Mouse (Mus musculus): ENCODE data around the gene Lpcat2. TPM values are rescaled to one million over a fixed set of nuclear protein-coding genes. Genes with fewer than 3 reads are reported as not detected.

The Lpcat2 gene
- polyA plus RNA-seq, 1 experiment from 2014 or later: 6.8 TPM

DNA sequence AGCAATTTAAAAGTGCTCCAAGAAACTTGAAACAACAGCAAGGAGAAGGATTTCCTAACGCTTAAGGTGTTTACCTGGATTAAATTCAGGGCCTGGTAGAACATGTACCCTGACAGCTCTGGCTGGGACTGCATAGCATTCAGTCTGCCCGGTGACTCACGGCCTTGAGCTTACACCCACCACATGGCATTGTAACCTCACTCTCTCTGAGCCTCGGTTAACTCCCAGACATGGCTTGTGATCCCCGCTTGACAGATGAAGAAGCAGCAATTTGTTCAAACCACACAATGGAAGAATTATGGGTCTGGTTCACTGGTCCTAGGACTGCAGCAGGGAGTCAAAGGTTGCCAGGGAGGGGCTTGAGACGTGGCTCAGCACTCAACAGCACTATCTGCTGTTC, 5.9 kb upstream of the Lpcat2 start:
- Histone ChIP-seq H3K27me3 (replicated peaks; ENCODE audit: control insufficient read depth, insufficient read depth, low read length) (no peaks in the 10 kb centered on the region), H3K9me3 (ENCODE audit: control insufficient read depth, low read length) (no peaks in the 10 kb centered on the region), H3K4me3 (ENCODE audit: low read length) (no peak overlapping the region), H3K36me3 (ENCODE audit: control insufficient read depth, insufficient read depth, low read length) (no peaks in the 10 kb centered on the region), H3K27ac (ENCODE audit: low read length) (no peak overlapping the region), H3K9ac (ENCODE audit: low read depth, low read length) (no peak overlapping the region), H3K4me2 (ENCODE audit: low read depth, low read length) (no peak overlapping the region), H3K4me1 (ENCODE audit: control insufficient read depth, insufficient read depth, low read length) (peaks cover 23% of the 10 kb centered on the region)
- ATAC-seq: no peak
- WGBS: 53% methylated on average over 6 of the region's 6 CpGs

DNA sequence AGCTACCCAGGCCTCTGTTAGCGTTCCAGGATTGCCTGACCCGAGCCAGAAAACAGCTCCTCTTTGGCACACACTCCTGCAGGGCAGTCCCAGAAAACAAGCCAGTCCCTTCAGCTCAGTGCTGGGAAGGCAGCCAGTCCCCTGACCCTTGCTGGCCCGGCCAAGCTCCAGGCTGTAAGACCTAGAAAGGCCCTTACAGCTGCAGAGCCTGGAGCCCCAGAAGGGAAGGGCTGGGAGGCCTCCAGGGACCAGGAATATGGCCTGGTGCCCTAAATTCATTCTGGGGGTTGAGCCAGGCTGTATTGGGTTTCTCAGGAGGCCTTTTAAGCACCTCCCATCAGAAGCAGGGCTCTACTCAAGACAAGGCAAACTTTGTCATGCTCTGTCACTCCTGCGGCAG, 4.9 kb upstream of the Lpcat2 start:
- Histone ChIP-seq H3K9ac (ENCODE audit: low read depth, low read length) (no peak overlapping the region), H3K9me3 (ENCODE audit: control insufficient read depth, low read length) (no peaks in the 10 kb centered on the region), H3K27me3 (replicated peaks; ENCODE audit: control insufficient read depth, insufficient read depth, low read length) (no peaks in the 10 kb centered on the region), H3K4me3 (ENCODE audit: low read length) (no peak overlapping the region), H3K27ac (ENCODE audit: low read length) (peak overlapping the region; percentile 33), H3K4me2 (ENCODE audit: low read depth, low read length) (no peak overlapping the region), H3K4me1 (ENCODE audit: control insufficient read depth, insufficient read depth, low read length) (peaks cover 26% of the 10 kb centered on the region), H3K36me3 (ENCODE audit: control insufficient read depth, insufficient read depth, low read length) (no peaks in the 10 kb centered on the region)
- ATAC-seq: peak; percentile 58
- WGBS: 58% methylated on average over 4 of the region's 4 CpGs

DNA sequence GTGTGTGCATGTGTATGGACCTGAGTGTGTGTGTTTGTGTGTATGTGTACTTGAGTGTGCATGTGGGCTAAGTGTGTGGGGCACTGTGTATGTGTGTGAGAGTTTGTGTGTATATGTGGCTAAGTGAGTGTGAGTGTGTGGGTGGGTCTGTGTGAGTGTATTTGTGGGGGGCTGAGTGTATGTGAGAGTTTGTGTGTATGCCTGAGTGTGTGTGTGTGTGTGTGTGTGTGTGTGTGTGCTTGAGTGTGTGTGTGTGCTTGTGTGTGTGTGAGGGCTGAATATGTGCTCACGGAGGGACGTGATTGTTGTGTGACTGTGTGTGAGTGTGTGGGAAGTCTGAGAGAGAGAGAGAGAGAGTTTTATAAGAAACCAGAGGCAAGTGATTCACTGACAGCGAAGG, 3.8 kb upstream of the Lpcat2 start:
- H3K4me2 ChIP-seq (ENCODE audit: low read depth, low read length): no peak overlapping the region
- WGBS: 76% methylated on average over 3 of the region's 3 CpGs
- no peaks in the 10 kb centered on the region for H3K9me3 ChIP-seq (ENCODE audit: control insufficient read depth, low read length)
- no peak for ATAC-seq
- no peak overlapping the region for H3K9ac ChIP-seq (ENCODE audit: low read depth, low read length)
- H3K27ac ChIP-seq (ENCODE audit: low read length): no peak overlapping the region
- H3K4me1 ChIP-seq (ENCODE audit: control insufficient read depth, insufficient read depth, low read length): peaks cover 26% of the 10 kb centered on the region
- H3K36me3 ChIP-seq (ENCODE audit: control insufficient read depth, insufficient read depth, low read length): no peaks in the 10 kb centered on the region
- no peak overlapping the region for H3K4me3 ChIP-seq (ENCODE audit: low read length)
- H3K27me3 ChIP-seq (replicated peaks; ENCODE audit: control insufficient read depth, insufficient read depth, low read length): no peaks in the 10 kb centered on the region

DNA sequence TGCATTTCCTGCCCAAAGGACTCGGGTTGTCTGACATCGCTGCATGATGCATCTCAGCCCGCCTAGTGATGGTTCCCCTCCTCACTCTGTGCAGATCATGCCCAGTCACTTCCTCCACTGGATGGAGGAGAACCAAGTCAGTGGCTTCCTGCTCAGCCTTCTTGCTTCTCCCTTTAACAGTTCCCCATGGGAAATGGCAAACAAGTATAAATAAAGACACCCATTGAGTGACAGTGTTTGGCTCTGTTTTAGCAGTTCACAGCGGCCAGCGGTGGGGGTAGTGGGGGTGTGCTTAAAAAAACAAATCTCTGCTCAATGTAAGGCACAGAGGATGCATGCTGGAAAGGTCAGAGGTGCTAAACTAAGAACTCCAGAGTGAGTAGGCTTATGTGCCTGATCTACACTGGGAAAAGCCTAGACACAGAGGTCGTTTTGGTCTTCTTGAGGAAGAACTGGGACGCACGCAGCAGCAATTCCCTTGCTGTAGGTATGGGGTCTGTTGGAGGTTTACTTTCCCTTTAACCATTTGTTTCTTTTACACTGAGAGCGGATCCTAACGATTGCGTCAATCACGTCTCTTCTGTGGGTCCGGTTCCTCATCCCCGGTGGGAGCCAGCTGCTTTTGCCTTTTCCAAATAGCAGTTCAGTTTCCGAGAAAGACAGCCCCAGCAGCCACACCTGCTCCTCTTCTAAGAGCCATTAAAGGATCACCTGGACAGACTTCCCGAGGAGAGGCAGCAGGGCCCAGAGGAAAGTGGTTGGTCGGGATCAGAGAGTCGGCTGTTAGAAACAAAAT, 1.8 kb upstream of the Lpcat2 start:
- H3K27ac ChIP-seq (ENCODE audit: low read length): peak overlapping the region; percentile 54; the same call in 1 of the 2 replicates
- H3K4me1 ChIP-seq (ENCODE audit: control insufficient read depth, insufficient read depth, low read length): peaks cover 19% of the 10 kb centered on the region
- no peaks in the 10 kb centered on the region for H3K27me3 ChIP-seq (replicated peaks; ENCODE audit: control insufficient read depth, insufficient read depth, low read length)
- 41% methylated on average over 18 of the region's 18 CpGs for WGBS
- H3K9ac ChIP-seq (ENCODE audit: low read depth, low read length): no peak overlapping the region
- H3K4me3 ChIP-seq (ENCODE audit: low read length): no peak overlapping the region
- no peaks in the 10 kb centered on the region for H3K36me3 ChIP-seq (ENCODE audit: control insufficient read depth, insufficient read depth, low read length)
- H3K9me3 ChIP-seq (ENCODE audit: control insufficient read depth, low read length): no peaks in the 10 kb centered on the region
- no peak overlapping the region for H3K4me2 ChIP-seq (ENCODE audit: low read depth, low read length)
- ATAC-seq: no peak

DNA sequence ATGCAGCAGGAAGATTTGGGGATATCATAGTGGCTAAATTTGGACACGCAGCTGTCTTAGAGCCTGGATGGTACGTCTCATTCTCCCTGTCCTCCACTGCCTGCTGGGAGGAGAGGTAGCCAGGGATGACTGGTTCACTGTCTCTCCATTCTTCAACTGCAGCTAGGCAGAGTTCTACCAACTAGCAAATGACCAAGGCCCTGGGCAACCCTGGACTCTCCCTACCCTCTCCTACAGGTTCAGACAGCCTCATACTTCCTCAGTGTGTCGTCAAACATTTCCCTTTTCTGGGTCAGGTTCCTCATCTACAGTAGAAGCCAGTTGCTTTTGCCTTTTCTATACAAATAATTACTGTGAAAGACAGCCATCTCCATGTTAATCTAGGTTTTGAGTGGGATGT, 466 bp upstream of the Lpcat2 start:
- H3K4me2 ChIP-seq (ENCODE audit: low read depth, low read length): peak overlapping the region; percentile 87; the same call in 1 of the 2 replicates
- ATAC-seq: no peak
- H3K27ac ChIP-seq (ENCODE audit: low read length): no peak overlapping the region
- 70% methylated on average over 3 of the region's 3 CpGs for WGBS
- no peak overlapping the region for H3K9ac ChIP-seq (ENCODE audit: low read depth, low read length)
- no peaks in the 10 kb centered on the region for H3K9me3 ChIP-seq (ENCODE audit: control insufficient read depth, low read length)
- no peaks in the 10 kb centered on the region for H3K27me3 ChIP-seq (replicated peaks; ENCODE audit: control insufficient read depth, insufficient read depth, low read length)
- peaks cover 19% of the 10 kb centered on the region for H3K4me1 ChIP-seq (ENCODE audit: control insufficient read depth, insufficient read depth, low read length)
- H3K36me3 ChIP-seq (ENCODE audit: control insufficient read depth, insufficient read depth, low read length): no peaks in the 10 kb centered on the region
- H3K4me3 ChIP-seq (ENCODE audit: low read length): peak overlapping the region; percentile 64

DNA sequence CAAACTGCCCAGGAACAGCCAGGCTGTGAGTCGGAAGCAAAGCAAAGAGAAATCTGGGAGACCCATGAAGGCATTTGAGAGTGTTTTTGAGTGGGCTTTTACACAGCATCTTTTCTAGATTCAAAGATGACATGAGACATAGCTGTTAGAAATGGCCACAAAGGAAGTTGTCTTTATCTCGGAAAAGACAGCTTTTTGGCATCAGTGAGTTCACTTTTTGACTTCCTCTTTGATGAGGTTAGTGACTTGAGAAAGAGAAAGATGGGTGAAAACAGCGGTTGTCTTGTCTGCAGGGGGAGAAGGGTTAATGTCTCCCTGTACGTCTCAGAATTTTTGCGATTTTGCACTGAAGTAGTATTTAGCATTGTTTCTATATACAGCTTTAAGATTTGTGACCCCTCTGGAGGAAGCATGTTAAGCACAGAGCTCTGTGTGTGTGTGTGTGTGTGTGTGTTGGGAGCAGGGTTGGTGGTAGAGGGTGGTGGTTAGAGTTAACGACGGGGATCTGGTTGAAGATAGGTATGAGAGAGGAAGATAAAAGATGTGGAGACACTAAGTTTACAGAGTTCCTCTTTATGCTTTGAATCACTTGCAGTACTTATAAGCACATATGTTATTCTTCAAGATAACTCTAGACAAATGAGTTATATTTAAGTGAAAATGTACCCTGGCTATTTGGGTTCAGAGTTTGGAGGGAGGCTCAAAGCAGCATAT, 1.3 kb downstream of the Lpcat2 start:
- Histone ChIP-seq H3K9ac (ENCODE audit: low read depth, low read length) (no peak overlapping the region), H3K27ac (ENCODE audit: low read length) (no peak overlapping the region), H3K27me3 (replicated peaks; ENCODE audit: control insufficient read depth, insufficient read depth, low read length) (no peaks in the 10 kb centered on the region), H3K36me3 (ENCODE audit: control insufficient read depth, insufficient read depth, low read length) (no peaks in the 10 kb centered on the region), H3K9me3 (ENCODE audit: control insufficient read depth, low read length) (no peaks in the 10 kb centered on the region), H3K4me3 (ENCODE audit: low read length) (peak overlapping the region; percentile 64; the same call in 1 of the 2 replicates), H3K4me2 (ENCODE audit: low read depth, low read length) (no peak overlapping the region), H3K4me1 (ENCODE audit: control insufficient read depth, insufficient read depth, low read length) (peaks cover 15% of the 10 kb centered on the region)
- no peak for ATAC-seq
- 76% methylated on average over 7 of the region's 7 CpGs for WGBS

DNA sequence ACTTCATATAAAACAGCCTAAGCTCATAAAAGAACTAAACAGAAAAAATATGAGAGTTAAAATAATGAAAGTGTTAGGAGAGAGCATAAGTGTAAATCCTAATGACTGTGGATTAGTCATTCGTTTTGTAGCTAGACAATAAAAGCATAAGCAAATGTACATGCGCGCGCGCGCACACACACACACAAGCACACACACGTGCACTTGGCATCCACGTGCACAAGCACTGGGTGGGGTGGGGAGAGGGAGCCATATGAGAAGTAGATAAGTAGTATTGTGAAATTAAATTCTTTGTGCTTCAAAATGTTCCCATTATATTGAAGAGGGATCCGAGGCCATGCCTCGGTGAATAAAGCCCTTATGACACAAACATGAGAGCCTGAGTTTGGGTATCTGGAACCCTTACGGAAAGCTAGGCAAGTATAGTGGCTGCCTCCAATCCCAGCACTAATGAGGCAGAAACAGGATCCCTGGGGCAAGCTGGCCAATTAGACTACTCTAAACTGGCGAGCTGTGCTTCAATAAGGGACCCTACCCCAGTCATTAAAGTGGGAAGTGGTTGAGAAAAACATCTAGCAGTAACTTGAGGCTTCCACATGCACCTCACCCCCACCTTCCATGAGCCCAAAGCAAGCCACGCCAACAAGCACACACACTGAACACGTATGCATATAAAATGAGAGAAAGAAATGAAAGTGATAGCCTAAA, 3.5 kb downstream of the Lpcat2 start:
- H3K36me3 ChIP-seq (ENCODE audit: control insufficient read depth, insufficient read depth, low read length): no peaks in the 10 kb centered on the region
- H3K9me3 ChIP-seq (ENCODE audit: control insufficient read depth, low read length): no peaks in the 10 kb centered on the region
- H3K4me2 ChIP-seq (ENCODE audit: low read depth, low read length): no peak overlapping the region
- H3K4me1 ChIP-seq (ENCODE audit: control insufficient read depth, insufficient read depth, low read length): peaks cover 7% of the 10 kb centered on the region; the same call in 1 of the 2 replicates
- H3K4me3 ChIP-seq (ENCODE audit: low read length): no peak overlapping the region
- no peak for ATAC-seq
- no peak overlapping the region for H3K27ac ChIP-seq (ENCODE audit: low read length)
- H3K9ac ChIP-seq (ENCODE audit: low read depth, low read length): no peak overlapping the region
- no peaks in the 10 kb centered on the region for H3K27me3 ChIP-seq (replicated peaks; ENCODE audit: control insufficient read depth, insufficient read depth, low read length)
- 88% methylated on average over 14 of the region's 14 CpGs for WGBS

DNA sequence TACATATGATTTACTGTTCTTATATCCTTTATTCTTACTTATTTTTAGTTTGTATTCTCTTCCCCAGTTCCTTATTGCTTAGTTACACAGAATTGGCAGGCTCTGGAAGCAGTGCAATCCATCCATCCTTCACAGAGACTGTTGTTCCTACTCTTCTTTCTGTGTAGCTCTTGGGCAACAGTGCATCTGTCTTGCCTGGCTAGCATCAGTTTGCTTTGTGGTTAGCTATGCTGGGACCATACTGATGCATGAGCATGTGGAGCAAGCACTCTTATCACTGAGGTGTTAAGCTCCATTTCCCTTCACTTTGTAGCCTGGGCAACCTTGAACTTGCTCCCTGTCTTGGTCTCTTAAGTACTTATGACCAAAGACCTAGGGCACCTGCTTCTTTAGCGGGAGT, 6.8 kb downstream of the Lpcat2 start:
- no peak overlapping the region for H3K9ac ChIP-seq (ENCODE audit: low read depth, low read length)
- ATAC-seq: no peak
- H3K4me3 ChIP-seq (ENCODE audit: low read length): no peak overlapping the region
- H3K36me3 ChIP-seq (ENCODE audit: control insufficient read depth, insufficient read depth, low read length): no peaks in the 10 kb centered on the region
- no peaks in the 10 kb centered on the region for H3K27me3 ChIP-seq (replicated peaks; ENCODE audit: control insufficient read depth, insufficient read depth, low read length)
- 96% methylated on average over 1 of the region's 1 CpGs for WGBS
- H3K27ac ChIP-seq (ENCODE audit: low read length): no peak overlapping the region
- no peaks in the 10 kb centered on the region for H3K9me3 ChIP-seq (ENCODE audit: control insufficient read depth, low read length)
- no peak overlapping the region for H3K4me2 ChIP-seq (ENCODE audit: low read depth, low read length)
- no peaks in the 10 kb centered on the region for H3K4me1 ChIP-seq (ENCODE audit: control insufficient read depth, insufficient read depth, low read length)

DNA sequence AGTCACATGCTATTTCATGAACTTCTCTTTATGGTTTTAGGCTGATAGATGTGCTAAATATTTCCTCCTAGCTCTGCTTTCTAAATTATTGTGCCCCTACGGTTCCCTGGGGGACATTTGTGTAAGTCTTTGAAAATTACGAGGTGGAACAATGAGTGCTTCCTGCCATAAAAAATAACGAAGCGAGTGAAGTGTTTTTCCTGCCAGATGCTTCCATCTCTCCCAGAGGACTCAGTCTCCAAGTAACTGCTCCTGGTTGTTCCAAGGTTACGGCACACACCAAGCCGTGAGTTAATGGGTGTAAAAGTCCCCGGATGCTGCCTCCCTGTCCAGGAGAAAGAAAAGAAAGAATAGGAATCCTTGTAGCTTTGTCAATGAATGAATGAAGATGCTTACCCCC, 15.1 kb downstream of the Lpcat2 start:
- ATAC-seq: no peak
- Histone ChIP-seq H3K27ac (ENCODE audit: low read length) (no peak overlapping the region), H3K9me3 (ENCODE audit: control insufficient read depth, low read length) (no peaks in the 10 kb centered on the region), H3K9ac (ENCODE audit: low read depth, low read length) (no peak overlapping the region), H3K4me2 (ENCODE audit: low read depth, low read length) (no peak overlapping the region), H3K27me3 (replicated peaks; ENCODE audit: control insufficient read depth, insufficient read depth, low read length) (no peaks in the 10 kb centered on the region), H3K4me3 (ENCODE audit: low read length) (no peak overlapping the region), H3K4me1 (ENCODE audit: control insufficient read depth, insufficient read depth, low read length) (no peaks in the 10 kb centered on the region), H3K36me3 (ENCODE audit: control insufficient read depth, insufficient read depth, low read length) (no peaks in the 10 kb centered on the region)
- 47% methylated on average over 7 of the region's 7 CpGs for WGBS
